In the genomic region with DNA sequence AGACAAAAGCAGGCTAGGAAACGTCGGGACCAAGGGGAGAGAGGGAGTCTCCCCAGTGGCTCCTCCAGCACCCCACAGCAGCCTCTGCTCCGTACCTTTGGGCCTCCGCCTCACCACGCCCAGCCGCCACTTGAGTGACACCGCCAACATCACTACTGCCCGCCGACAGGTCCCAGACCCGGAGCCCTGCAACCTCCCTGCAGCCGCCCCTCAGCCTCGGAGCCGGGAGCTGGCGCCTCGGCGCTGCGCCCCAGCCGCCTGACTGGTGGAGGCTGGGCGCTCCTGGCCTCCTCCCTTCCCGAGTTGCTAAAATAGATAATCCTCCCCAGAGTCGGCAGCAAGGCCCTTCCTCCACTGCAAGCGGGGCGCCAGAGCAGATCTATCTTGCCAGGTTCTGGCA, we compare ENCODE assay signal across 8 mouse cellular contexts. TPM values are rescaled to one million over a fixed set of nuclear protein-coding genes. Genes with fewer than 3 reads are reported as not detected.
A peak's percentile ranks its signal among the peaks of the same experiment; 100 is the strongest.
DNase-seq lines count a peak whose midpoint lies in the region; ATAC-seq and TF ChIP-seq lines count a peak whose summit lies in the region.

No protein-coding gene starts in this region.

- DNase-seq in gastrocnemius, postnatal 10 days = peak; percentile 35
- DNase-seq in gastrocnemius, postnatal 36 days = no peak
- no peak for DNase-seq in T-cell, adult 2 months (ENCODE audit: low spot score)
- DNase-seq in lung, postnatal 36 days = no peak

- peak overlapping the region; percentile 71 for H3K4me3 ChIP-seq in E14TG2a.4 (replicated peaks; ENCODE audit: low read length)
- peak overlapping the region; percentile 29 for H3K4me3 ChIP-seq in forebrain, embryonic 12.5 days (replicated peaks)
- peak overlapping the region; percentile 25 for H3K4me3 ChIP-seq in intestine, embryonic 16.5 days (ENCODE audit: low read length)
- H3K4me3 ChIP-seq in neural tube, embryonic 13.5 days = peak overlapping the region; percentile 23

- no peak overlapping the region for H3K27ac ChIP-seq in forebrain, embryonic 12.5 days
- H3K27ac ChIP-seq in intestine, embryonic 16.5 days (ENCODE audit: low read length) = no peak overlapping the region
- H3K27ac ChIP-seq in neural tube, embryonic 13.5 days (replicated peaks) = no peak overlapping the region

- H3K9ac ChIP-seq in forebrain, embryonic 12.5 days = peak overlapping the region; percentile 36
- peak overlapping the region; percentile 18; the same call in 1 of the 2 replicates for H3K9ac ChIP-seq in intestine, embryonic 16.5 days (ENCODE audit: low read depth, low read length)
- H3K9ac ChIP-seq in neural tube, embryonic 13.5 days = peak overlapping the region; percentile 60

- H3K36me3 ChIP-seq in E14TG2a.4 (ENCODE audit: insufficient read depth, low read length) = no peaks in the 10 kb centered on the region
- H3K36me3 ChIP-seq in forebrain, embryonic 12.5 days (replicated peaks) = no peaks in the 10 kb centered on the region
- H3K36me3 ChIP-seq in intestine, embryonic 16.5 days (ENCODE audit: control insufficient read depth, insufficient read depth, low read length) = no peaks in the 10 kb centered on the region
- no peaks in the 10 kb centered on the region for H3K36me3 ChIP-seq in neural tube, embryonic 13.5 days

- TF ChIP-seq CTCF in E14TG2a.4 (conservative IDR thresholded peaks at IDR 0.05; ENCODE audit: low read length) = no peak

- H3K4me2 ChIP-seq in forebrain, embryonic 12.5 days = peak overlapping the region; percentile 56
- H3K4me2 ChIP-seq in intestine, embryonic 16.5 days (ENCODE audit: low read depth, low read length) = peak overlapping the region; percentile 44
- H3K4me2 ChIP-seq in neural tube, embryonic 13.5 days = peak overlapping the region; percentile 47

- no peak for ATAC-seq in forebrain, embryonic 12.5 days (ENCODE audit: low FRiP score)
- no peak for ATAC-seq in intestine, embryonic 16.5 days
- no peak for ATAC-seq in neural tube, embryonic 13.5 days (ENCODE audit: low read depth)

- no peaks in the 10 kb centered on the region for H3K9me3 ChIP-seq in E14TG2a.4 (ENCODE audit: low read length)
- no peaks in the 10 kb centered on the region for H3K9me3 ChIP-seq in forebrain, embryonic 12.5 days
- no peaks in the 10 kb centered on the region for H3K9me3 ChIP-seq in intestine, embryonic 16.5 days (ENCODE audit: control insufficient read depth, low read length)
- H3K9me3 ChIP-seq in neural tube, embryonic 13.5 days = no peaks in the 10 kb centered on the region

- intact Hi-C loops in gastrocnemius, postnatal 36 days (cut with DNase I) = no loop called here

- peaks cover 35% of the 10 kb centered on the region for H3K4me1 ChIP-seq in E14TG2a.4 (replicated peaks; ENCODE audit: low read depth, low read length)
- peaks cover 17% of the 10 kb centered on the region for H3K4me1 ChIP-seq in forebrain, embryonic 12.5 days
- H3K4me1 ChIP-seq in intestine, embryonic 16.5 days (ENCODE audit: control insufficient read depth, insufficient read depth, low read length) = peaks cover 12% of the 10 kb centered on the region; the same call in 1 of the 2 replicates
- peaks cover 48% of the 10 kb centered on the region for H3K4me1 ChIP-seq in neural tube, embryonic 13.5 days (replicated peaks)

- 5% methylated on average over 23 of the region's 23 CpGs for WGBS in forebrain, embryonic 12.5 days
- 3% methylated on average over 23 of the region's 23 CpGs for WGBS in intestine, embryonic 16.5 days
- 7% methylated on average over 23 of the region's 23 CpGs for WGBS in neural tube, embryonic 13.5 days

- H3K27me3 ChIP-seq in E14TG2a.4 (ENCODE audit: insufficient read depth, low read length) = peaks cover 82% of the 10 kb centered on the region
- peaks cover 43% of the 10 kb centered on the region for H3K27me3 ChIP-seq in forebrain, embryonic 12.5 days
- peaks cover 14% of the 10 kb centered on the region for H3K27me3 ChIP-seq in intestine, embryonic 16.5 days (replicated peaks; ENCODE audit: control insufficient read depth, insufficient read depth, low read length)
- H3K27me3 ChIP-seq in neural tube, embryonic 13.5 days = peaks cover 31% of the 10 kb centered on the region

RNA-seq across cellular contexts. Expression of gene Grip2, which starts 19.9 kb away (rescaled TPM):
- 1 to 10 TPM; 4.0 to 8.2 TPM for total RNA-seq in gastrocnemius, postnatal 10 days (2021)
- total RNA-seq in gastrocnemius, postnatal 36 days (2021) = 1 to 10 TPM; 2.4 to 3.3 TPM
- polyA plus RNA-seq in forebrain, embryonic 12.5 days (2016; fragmentation: Nextera tagmentation; extraction: Ambion mirVana) = 1.4 and 1.9 TPM in 2 replicates
- 0.45 and 0.53 TPM in 2 replicates for polyA plus RNA-seq in intestine, embryonic 16.5 days (2015; fragmentation: Nextera tagmentation; extraction: Ambion mirVana)
- 4.5 and 4.9 TPM in 2 replicates for polyA plus RNA-seq in neural tube, embryonic 13.5 days (2015; fragmentation: Nextera tagmentation; extraction: Ambion mirVana)
